Mouse (Mus musculus) yolk sac, embryonic 10.5 days (tissue): ENCODE results near the gene Syna.

Experiments used
- DNase-seq: peaks from one replicate; pipeline ENCODE4 v3.0.0-alpha.2; 2017; ENCODE audit warnings: low spot score

The Syna gene

DNA sequence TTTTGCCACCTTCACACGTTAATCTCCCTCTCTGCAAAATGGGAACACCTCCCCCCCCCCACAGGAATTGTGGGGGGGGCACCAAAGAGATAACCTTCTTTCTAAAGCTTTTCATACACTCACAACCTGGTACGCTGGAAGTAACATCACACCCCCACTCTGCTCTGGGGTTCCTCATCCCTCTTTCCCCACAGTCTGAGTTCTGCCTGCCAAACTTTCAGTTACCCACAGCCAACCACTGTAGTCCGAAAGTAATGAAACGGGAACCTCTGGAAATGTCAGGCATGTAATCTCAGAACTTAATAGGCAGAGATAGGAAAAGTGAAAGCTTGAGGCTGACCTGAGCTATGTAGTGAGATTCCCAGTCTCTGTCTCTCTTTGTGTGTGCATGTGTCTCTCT lies 7.5 kb upstream of the Syna start:
- DNase-seq, result no peak

DNA sequence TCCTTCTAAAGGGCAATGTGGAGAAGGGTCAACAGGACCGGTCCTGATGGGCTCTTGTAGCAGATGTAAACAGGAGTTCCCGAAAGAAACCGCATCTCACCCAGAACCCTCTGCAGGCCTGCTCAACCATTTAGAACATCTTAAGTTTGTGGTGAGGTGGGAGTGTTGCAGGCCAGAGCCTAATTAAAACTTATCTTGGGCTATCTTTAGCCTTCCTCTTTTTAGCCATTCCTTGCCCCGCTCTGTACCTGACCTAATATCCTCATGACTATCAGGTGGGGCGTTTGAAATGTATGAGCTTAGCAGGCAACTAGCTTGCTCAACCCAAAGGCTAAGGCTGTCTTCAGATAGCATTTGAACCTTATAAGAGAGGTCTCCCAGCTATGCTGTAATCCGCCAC lies 5.7 kb upstream of the Syna start:
- DNase-seq, result no peak

DNA sequence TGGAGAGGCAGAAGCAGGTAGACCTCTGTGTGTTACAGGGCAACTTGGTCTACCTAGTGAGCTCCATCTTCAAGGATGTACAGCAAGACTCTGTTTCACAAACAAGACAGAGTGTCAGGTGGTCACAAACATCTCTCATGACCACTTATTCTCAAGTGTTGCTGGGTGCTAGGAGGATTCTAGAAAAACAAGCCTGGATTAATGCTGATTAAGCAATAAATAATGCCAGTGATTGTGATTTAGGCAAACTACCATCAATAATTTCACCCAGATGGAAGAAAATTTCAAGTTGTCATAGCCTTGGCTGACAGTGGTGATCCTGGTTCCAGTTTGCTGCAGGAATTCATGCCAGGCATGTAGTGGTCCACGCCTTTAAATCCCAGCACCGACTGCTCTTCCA lies 4.3 kb upstream of the Syna start:
- DNase-seq, result no peak

DNA sequence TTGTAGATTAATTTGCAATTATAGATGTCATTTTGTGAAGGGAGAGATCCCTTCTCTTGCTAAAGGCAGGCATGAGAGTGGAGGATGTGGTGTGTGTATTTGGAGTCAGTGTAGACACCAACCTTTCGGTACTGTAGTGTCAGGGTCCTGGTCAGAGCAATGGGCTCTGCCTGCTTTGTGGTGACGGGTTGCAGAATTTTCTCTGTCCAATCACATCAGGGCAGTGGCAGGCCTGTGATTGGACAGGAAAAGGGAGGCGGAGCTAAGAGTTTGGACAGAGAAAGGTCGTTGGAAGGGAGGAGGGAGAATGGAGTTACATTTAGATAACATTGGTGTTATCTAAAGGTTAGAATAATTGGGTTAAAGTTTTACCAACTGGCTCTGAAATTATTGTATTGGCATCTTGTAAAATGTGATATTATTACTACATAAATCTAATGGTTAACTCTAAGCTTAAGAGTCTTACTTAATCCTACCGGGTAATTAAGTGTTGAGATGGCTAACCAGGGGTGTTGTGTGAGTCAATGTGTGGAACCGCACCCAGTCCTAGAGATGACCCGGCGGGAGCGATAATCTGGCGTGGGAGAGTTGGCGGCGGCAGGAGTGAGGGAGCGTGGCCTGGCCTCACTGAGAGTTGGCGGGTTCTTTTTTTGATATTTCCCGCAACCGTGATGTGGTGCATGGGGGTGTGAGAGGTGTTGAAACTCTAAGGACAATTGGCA lies 640 bp upstream of the Syna start:
- DNase-seq, result no peak

DNA sequence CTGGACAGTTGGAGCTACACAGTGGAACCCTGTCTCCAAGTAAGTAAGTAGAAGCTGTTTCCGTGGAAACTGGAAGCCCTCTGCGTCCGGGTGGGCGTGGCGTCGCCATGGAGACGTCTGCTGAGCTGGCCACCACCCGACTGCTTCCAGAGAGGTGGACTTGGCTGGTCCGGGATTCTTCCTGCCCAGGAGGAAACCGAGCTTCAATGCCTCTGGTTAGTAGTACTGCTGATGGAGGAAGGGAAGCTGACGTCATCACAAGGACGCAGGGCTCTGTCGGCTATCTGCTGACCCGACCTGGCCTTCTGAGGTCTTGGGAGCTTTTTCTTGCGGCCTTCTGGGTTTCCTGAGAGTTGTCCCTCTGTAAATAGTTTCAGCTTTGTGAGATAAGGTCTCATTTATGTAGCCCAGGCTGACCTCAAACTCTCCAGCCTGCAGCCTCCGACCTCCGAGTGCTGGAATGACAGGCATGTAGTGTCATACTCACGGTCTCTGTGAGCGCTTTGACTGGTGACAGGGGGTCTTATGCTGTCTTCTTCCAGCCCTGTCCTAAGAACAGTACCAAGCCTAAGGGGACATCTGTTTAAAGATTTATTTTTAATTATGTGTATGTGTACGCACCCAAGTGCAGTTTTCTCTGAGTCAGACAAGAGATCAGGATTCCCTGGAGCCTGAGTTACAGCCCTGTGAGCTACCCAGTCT lies 4.4 kb downstream of the Syna start:
- DNase-seq, result peak; percentile 85

DNA sequence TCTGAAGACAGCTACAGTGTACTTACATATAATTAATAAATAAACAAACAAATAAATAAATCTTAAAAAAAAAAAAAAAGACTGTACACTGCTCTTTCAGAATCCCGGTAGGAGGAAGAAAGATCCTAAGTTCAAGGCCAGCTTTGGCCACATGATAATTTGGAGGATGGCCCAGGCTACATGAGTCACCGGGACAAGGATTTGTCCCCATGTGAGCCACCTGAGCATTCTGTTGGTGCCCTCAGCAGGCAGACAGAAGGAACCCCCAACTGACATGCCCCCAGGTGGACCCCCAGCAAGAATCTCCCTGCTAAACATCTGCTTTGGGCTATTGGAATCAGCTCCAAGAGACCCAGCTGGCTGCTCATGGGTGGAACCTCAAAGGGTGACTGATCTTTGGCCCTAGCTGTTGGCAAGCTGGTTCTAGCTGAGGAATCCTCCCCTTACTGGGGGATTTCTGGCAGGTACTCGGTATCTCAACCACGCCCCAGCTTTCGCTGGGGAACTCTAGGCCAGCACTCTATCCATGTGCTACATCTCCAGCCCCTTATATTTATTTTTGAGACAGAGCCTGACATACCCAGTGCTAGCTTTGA lies 5.9 kb downstream of the Syna start:
- no peak for DNase-seq

DNA sequence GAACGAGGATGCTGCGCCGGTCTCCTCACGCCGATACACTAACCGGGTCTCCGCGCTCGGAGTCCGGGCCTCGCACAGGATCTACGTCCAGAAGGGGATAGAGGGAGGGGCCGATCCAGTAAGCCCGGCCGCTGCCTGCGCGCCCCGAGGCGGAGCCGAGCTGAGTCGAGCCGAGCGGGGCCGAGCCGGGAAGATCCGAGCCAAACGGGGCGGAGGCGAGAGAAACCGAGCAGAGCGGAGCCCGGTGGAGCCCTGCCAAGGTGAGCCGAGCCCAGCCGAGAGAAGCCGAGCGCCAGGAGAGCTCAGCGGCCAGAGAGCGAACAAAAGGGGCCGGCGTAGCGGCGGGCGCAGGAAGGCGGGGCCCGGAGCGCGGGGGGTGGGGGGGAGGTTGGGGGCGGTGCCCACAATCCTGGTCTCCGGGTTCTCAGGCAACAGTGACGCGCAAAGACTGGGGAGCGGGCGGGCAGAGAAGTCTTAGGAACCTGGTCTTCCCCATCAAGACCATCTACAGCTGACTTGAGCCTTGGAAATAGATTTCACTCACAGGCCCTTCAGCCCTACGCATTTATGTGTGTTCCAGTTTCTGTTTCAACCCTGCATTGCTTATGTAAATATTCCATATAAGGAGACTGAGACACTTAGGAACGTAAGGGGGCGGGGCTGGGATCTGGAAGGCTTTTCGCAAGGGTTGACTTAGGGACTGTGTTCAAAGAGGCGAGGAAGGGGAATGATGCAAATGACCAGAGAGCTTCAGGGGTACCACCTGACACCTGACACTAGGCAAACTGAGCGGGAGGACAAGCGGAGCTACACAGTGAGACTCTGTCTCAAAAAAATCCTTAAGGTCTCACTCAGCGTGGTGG lies 7.6 kb downstream of the Syna start, which contains the start of gene Clip2:
Clip2 (minus strand) TSS at position 325 of the 863 bp plus-strand sequence.
- peak; percentile 94 for DNase-seq

DNA sequence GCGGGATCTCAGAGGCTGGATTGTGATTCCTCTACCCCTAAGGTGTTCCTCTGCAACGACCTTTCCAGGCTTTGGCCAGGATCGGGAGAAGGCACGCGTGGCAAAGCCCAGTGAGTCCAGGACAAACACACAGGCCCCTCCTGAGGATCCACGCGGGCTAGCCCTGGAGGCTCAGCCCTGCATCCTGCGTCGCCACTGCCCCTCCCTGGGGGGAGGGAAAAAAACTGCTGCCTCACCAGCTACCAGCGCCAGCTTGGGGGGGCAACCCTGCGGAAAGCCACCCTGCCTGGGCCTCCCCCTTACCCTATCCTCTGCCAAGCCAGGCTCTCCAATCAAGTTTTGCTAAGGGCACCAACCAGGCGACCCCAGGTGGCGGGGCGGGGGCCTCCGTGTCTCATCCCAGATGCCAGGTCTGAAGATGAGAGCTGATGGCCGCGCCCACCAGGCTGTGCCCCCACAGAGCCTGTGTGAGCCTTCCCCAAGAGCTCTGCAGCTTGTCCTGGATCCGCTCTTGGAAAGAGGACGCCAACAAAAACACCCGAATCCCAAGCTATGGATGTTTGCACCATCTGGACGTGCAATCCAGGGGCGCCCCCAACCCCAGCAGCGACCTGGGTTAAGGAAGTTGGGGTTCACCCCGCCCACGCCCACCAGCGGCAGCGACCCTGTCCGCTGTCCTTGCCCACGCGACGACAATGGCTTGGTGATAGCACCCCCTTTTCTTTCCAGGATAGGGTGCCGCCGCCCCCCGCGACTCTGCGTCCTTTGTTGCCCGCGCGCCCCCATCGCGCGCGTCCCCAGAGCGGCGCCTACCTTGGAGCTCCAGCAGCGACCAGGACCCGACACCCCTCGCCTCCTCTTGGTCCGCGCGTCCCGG lies 8.5 kb downstream of the Syna start:
- no peak for DNase-seq

DNA sequence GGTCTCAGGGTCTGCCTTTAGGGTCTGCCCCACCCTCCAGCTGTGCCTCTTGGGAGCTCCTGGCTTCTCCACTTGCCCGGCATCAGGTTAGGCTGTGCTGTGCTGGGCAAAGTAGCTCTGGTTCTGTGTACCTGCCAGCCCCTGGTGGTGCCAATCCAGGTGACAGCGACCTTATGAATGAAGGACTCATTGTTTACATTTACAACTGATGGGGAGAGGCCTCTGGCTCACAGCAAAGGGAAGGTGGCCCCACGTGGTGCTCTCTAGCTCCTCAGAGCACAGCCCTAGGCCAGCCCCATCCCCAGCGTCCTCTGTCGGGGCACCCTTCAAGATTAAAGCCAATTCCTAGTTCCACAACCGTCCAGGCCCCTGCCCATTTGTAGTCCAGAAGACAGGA lies 9.1 kb downstream of the Syna start:
- no peak for DNase-seq

DNA sequence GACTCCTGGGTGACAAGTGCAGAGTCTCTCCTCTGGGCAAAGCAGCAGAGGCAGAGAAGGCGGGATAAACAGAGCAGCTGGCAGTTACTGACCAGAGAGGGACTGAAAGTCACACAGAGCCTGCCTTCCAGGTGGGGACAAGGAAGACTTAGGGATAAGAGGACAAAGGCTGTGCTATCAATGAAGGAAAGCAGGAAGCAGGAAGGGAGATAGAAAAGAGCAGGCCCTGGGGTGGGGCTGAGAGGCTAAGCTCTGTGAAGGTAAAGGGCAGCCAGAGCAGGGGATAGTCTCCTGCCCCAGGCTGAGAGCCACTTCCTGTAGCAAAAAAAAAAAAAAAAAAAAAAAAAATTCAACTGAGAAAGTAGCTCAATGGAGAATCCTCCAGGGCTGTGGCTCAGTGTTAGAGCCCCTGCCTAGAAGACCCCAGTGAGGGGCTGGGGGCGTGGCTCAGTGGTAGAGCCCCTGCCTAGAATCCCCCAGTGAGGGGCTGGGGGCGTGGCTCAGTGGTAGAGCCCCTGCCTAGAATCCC lies 10.3 kb downstream of the Syna start:
- no peak for DNase-seq

DNA sequence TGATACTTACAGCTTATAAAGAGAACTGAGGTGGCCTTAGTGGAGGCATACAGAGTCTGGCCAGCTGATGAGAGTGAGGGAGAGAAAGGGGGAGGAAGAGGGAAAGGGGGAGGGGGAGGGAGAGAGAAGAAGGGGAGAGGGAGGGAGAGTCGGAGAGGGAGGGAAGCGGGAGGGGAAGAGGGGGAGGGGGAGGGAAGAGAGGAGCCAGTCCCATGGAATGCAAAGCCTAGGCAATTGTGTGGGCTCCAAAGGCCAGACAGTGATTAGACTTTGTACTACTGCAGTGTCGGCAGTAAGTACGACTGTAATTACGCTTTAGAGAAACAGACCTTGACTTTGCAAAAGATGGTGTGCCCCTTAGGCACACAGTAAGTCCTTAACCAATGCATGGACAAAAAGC lies 11.7 kb downstream of the Syna start:
- DNase-seq, result peak; percentile 79

DNA sequence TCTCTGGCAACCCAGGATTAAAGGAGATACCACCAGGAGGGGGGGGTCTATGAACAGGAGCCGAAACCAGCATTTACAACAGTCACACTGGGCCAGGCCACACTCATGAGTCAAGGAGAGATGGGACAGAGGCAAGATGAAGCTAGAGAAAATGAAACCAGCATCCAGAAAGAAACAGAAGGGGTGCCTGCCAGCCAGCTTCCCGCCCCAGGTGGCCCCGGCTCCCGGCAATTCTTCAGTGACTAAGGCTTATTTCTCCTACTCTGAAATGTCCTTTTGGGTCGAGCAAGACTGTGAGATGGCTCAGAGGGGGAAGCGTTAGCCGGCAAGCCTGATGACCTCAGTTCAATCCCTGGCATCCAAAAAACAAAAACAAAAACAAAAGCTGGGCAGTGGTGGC lies 13.2 kb downstream of the Syna start:
- no peak for DNase-seq

DNA sequence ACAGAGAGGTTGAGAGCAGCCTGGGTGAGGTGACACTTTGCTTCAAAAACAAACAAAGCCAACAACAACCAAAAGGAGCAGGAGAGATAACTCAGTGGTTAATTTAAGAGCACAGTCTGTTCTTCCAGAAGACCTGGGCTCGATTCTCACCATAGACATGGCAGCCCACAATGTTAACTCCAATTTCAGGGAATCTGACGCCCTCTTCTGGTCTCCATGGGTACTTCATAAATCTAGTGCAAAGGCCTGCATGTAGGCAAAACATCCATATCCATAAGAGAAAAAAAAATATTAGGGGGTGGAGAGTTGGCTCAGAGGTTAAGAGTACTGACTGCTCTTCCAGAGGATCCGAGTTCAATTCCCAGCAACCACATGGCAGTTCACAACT lies 14.7 kb downstream of the Syna start:
- no peak for DNase-seq

DNA sequence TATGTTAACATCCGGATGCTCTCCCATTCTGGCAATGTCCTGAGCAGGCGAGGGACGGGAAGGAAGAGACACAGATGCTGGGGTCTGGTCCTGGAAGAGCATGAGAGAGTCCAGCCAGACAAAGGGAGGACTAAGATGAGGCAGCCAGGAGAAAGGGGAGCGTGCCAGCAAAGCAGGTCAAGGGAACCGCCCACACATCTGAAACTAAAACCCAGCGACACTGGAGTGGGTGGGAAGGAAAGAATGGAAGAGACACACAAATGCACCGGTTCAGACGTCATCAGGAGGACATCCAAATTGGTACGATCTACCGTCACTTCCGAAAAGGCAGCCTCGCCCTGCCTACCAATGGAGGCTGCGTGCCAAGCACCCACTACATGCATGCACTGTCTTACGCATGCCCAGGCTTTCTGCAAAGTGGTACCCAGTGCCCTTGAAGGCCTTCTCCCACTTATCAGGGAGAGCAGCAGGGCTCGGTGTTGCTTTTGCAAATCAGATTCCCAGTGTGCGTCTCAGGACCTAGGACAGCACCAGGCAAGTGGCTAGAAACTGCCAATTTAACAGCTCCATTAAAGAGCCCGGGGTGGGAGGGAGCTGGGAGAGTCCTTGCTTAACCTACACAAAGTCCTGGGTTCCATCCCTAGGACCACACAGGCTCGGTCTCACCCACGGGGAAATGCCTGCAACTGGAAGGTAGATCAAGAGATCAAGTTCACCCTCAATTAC lies 15.3 kb downstream of the Syna start:
- peak; percentile 25 for DNase-seq

DNA sequence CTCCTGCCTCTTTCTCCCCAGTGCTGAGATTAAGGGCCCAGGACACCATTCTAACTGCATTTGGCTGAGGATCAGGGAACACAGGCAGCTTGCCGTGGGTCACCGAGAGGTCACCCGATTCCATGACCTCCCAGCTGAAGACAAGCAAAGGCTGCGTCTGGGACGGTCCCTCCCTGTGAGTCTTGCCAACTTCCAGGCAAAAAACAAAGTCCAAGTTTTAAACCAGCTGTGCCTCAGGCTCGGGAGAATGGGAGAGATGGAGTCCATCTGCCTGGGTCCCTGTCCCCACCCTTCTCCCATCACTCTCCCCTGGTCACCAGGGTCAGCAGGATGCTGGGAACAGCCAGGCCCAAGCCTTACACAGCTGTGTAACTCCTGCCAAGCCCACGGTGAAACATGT lies 18.3 kb downstream of the Syna start:
- peak; percentile 18 for DNase-seq

DNA sequence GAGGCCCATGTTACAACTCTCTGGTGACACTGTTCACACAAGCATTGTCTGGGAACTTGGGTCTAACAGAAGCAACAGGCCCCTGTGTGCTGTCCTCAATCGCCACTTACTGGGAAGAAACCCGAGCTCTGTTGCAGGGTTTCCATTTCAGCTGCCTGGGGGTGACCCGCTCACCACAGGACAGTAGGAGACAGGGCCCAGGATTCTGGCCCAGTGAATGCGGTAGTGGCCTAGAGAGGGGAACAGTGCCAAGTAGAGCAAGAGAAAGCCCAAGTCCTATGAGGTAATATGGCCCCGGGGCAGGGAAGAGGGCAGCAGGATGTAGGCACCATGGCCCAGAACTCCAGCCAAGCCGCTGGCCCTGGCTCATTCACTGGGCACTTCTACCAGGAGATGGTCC lies 19.1 kb downstream of the Syna start:
- no peak for DNase-seq

DNA sequence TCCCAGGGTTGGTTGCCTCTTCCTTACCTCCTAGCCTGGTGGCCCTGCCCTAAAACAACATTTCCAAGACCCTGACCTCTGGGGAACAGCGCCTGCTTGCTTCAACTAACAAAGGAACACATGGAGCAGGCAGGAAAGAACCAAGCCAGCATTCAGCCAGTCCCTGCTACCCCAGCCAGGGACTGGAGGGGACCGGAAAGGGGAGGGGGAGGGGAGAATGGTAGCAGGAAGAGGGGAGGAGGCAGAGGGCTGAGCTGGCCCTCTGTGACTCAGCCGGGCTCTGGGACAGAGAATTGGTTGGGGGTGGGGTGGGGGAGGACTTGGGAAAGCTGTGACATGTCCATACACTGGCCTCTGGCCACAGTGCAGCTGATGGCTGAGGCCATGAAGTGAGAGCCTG lies 20.1 kb downstream of the Syna start:
- DNase-seq, result peak; percentile 68

DNA sequence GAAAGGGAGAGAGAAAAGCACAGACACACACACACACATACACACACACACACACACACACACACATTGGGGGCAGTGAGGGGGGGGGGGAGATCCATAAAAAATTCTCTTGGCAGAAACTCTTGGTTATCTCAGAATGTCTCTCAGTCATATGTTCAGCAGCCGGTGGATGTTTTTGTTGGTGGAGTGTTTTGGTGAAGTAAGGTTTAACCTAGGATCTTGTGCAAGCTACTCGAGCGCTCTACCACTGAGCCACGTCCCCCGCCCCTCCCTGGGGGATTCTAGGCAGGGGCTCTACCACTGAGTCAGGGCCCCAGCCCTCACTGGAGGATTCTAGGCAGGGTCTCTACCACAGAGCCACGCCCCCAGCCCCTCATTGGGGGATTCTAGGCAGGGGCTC lies 23.9 kb downstream of the Syna start:
- DNase-seq, result no peak

DNA sequence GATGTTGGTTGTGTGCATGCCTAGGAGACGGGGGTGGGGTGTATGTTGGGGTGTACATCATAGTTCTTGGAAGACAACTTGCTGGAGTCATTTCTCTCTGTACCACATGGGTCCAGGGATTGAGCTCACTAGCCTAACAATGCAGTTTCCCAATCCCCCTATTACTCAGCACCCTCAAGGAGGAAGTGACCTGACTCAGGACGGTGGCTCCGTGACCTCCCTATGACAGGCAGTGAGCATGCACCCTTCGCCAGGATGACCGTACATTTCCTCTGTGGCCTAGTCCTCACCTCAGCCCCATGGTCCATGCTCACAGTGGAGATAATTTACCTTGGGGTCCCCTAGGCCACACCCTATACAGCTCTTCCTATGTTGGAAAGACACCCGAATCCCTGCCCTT lies 27.6 kb downstream of the Syna start:
- DNase-seq, result no peak

DNA sequence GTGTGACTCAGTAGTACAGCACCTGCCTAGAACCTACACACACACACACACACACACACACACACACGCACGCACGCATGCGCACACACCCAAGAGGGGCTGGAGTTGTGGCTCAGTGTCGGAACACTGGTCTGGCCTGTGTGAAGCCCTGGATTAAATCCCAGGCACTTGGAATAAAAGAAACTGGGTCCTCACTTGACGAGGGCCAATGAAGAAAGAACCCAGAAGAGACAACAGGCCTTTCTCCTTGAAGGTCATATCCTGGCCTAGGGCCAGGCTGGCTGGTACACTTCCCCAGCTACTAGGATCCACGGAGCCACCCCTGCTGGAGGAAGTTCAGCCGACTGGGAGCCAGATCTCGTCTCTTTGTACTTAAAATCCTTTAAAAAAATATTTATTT lies 28.4 kb downstream of the Syna start:
- DNase-seq, result no peak

DNA sequence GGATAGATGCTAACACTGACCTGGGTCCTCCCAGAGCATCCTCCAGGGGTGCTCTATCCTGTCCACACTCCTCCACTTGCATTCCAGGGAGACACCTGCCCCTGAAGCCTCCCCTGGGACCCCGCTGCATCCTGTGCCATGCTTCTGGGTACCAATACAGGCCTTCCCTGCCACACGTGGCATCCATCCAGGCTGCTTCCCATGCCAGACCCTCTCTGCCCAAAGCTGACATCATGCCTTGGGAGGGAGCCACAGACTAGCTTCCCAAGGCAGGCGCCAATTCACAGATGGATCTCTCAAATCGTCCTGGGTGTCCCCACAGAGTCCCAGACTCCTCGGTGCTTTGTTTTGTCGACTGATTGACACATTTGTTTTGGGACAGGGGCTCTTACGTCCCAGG lies 29.1 kb downstream of the Syna start:
- no peak for DNase-seq
